Mouse (Mus musculus) forebrain, embryonic 16.5 days (tissue): ENCODE measurements around the gene Cntrob. TPM values are rescaled to one million over a fixed set of nuclear protein-coding genes. Genes with fewer than 3 reads are reported as not detected.

Experiments
- ATAC-seq: fragments of 200-750 bp; cut with Nextera tagmentation; 2 replicates; pipeline ENCODE4 v1.8.0; 2017; ENCODE audit warnings: mild to moderate bottlenecking, moderate library complexity
- H3K27ac ChIP-seq: fragments of 300-500 bp; sonication (generic); 2 replicates; pipeline ENCODE4 v1.5.1; 2014; ENCODE audit warnings: low read length, control low read depth
- H3K27me3 ChIP-seq: fragments of 300-500 bp; sonication (generic); replicated peaks from 2 replicates; pipeline ENCODE4 v1.6.1; 2014; ENCODE audit warnings: low read length; ENCODE audit not compliant: control insufficient read depth, insufficient read depth
- H3K36me3 ChIP-seq: fragments of 300-500 bp; sonication (generic); 2 replicates; pipeline ENCODE4 v1.6.1; 2014; ENCODE audit not compliant: control insufficient read depth, insufficient read depth
- H3K4me1 ChIP-seq: fragments of 300-500 bp; sonication (generic); replicated peaks from 2 replicates; pipeline ENCODE4 v1.6.1; 2014; ENCODE audit warnings: low read length; ENCODE audit not compliant: control insufficient read depth, insufficient read depth
- H3K4me2 ChIP-seq: fragments of 300-500 bp; sonication (generic); 2 replicates; pipeline ENCODE4 v1.6.1; 2014; ENCODE audit warnings: mild to moderate bottlenecking, low read length, control low read depth
- H3K4me3 ChIP-seq: fragments of 300-500 bp; sonication (generic); replicated peaks from 2 replicates; pipeline ENCODE4 v1.5.1; 2014; ENCODE audit warnings: mild to moderate bottlenecking, low read length, control low read depth
- H3K9ac ChIP-seq: fragments of 300-500 bp; sonication (generic); replicated peaks from 2 replicates; pipeline ENCODE4 v1.6.1; 2014; ENCODE audit warnings: low read depth, low read length, control low read depth
- H3K9me3 ChIP-seq: fragments of 300-500 bp; sonication (generic); 2 replicates; pipeline ENCODE4 v1.6.1; 2016; ENCODE audit warnings: low read length; ENCODE audit not compliant: control insufficient read depth
- WGBS: fragments of 180-500 bp; shearing (Covaris S2); extraction: QIAGEN DNeasy Blood & Tissue Kit; methylation state at CpG from one replicate; pipeline ENCODE4 v1.1.7; 2014; 5-methylcytosine and 5-hydroxymethylcytosine counted together
- polyA plus RNA-seq: library from polyadenylated mRNA; unstranded; fragments of >200 nt; fragmentation: Nextera tagmentation; extraction: Ambion mirVana; gene quantifications from 2 replicates; pipeline ENCODE4 v1.2.1, GENCODE M21; 2015

The Cntrob gene
- polyA plus RNA-seq: 31.0 and 32.5 TPM in 2 replicates

GRCm38 (mm10) chr11:69323667-69324111 is at the start of gene Cntrob, which contains the start of gene Trappc1:
Gene Cntrob, minus strand, starts transcription at chr11:69323775.
Gene Trappc1, plus strand, starts transcription at chr11:69323980.
- Histone ChIP-seq H3K27me3 (no peaks in the 10 kb centered on the region), H3K4me1 (peaks cover 46% of the 10 kb centered on the region), H3K9me3 (no peaks in the 10 kb centered on the region), H3K9ac (peak within 1 kb of the TSS; percentile 78), H3K36me3 (peaks cover 4% of the 10 kb centered on the region; the same call in 1 of the 2 replicates), H3K4me2 (peak within 1 kb of the TSS; percentile 94), H3K27ac (peak within 1 kb of the TSS; percentile 91), H3K4me3 (peak within 1 kb of the TSS; percentile 50)
- peak; percentile 96 for ATAC-seq
- WGBS: under 1% methylated on average over 30 of the region's 30 CpGs

- no peaks in the 10 kb centered on the region for H3K9me3 ChIP-seq
- no peak overlapping the region for H3K4me2 ChIP-seq
- H3K27ac ChIP-seq: peak overlapping the region; percentile 95
- H3K4me1 ChIP-seq: peaks cover 27% of the 10 kb centered on the region
- H3K4me3 ChIP-seq: no peak overlapping the region
- ATAC-seq: no peak
- no peak overlapping the region for H3K9ac ChIP-seq
- H3K27me3 ChIP-seq: no peaks in the 10 kb centered on the region
- WGBS: 64% methylated on average over 3 of the region's 3 CpGs
- no peaks in the 10 kb centered on the region for H3K36me3 ChIP-seq
These were observed 49.2 kb upstream of the Cntrob start for GRCm38 (mm10) chr11:69372780-69373170.

- H3K4me3 ChIP-seq: peak overlapping the region; percentile 2; the same call in 1 of the 2 replicates
- peaks cover 27% of the 10 kb centered on the region for H3K4me1 ChIP-seq
- no peaks in the 10 kb centered on the region for H3K36me3 ChIP-seq
- peak; percentile 43 for ATAC-seq
- 29% methylated on average over 12 of the region's 12 CpGs for WGBS
- H3K9ac ChIP-seq: peak overlapping the region; percentile 41; the same call in 1 of the 2 replicates
- H3K9me3 ChIP-seq: no peaks in the 10 kb centered on the region
- peak overlapping the region; percentile 95 for H3K27ac ChIP-seq
- no peaks in the 10 kb centered on the region for H3K27me3 ChIP-seq
- peak overlapping the region; percentile 45 for H3K4me2 ChIP-seq
These were observed 48.6 kb upstream of the Cntrob start for GRCm38 (mm10) chr11:69372056-69372779.

GRCm38 (mm10) chr11:69371601-69372000 is 48.0 kb upstream of the Cntrob start:
- H3K9ac ChIP-seq: peak overlapping the region; percentile 41
- H3K4me3 ChIP-seq: peak overlapping the region; percentile 2; the same call in 1 of the 2 replicates
- H3K9me3 ChIP-seq: no peaks in the 10 kb centered on the region
- H3K4me1 ChIP-seq: peaks cover 27% of the 10 kb centered on the region
- peak overlapping the region; percentile 45 for H3K4me2 ChIP-seq
- ATAC-seq: peak; percentile 9; the same call in 1 of the 2 replicates
- no peaks in the 10 kb centered on the region for H3K27me3 ChIP-seq
- 28% methylated on average over 12 of the region's 12 CpGs for WGBS
- peak overlapping the region; percentile 95 for H3K27ac ChIP-seq
- no peaks in the 10 kb centered on the region for H3K36me3 ChIP-seq

GRCm38 (mm10) chr11:69370817-69371215 is 47.2 kb upstream of the Cntrob start:
- Histone ChIP-seq H3K9ac (peak overlapping the region; percentile 41; the same call in 1 of the 2 replicates), H3K4me1 (peaks cover 30% of the 10 kb centered on the region), H3K27me3 (no peaks in the 10 kb centered on the region), H3K4me3 (peak overlapping the region; percentile 21), H3K4me2 (peak overlapping the region; percentile 45), H3K27ac (peak overlapping the region; percentile 95), H3K36me3 (no peaks in the 10 kb centered on the region), H3K9me3 (no peaks in the 10 kb centered on the region)
- ATAC-seq: no peak
- WGBS: 20% methylated on average over 9 of the region's 9 CpGs

- Histone ChIP-seq H3K27ac (peak overlapping the region; percentile 100), H3K4me1 (peaks cover 36% of the 10 kb centered on the region), H3K27me3 (no peaks in the 10 kb centered on the region), H3K9me3 (no peaks in the 10 kb centered on the region), H3K36me3 (no peaks in the 10 kb centered on the region), H3K4me2 (peak overlapping the region; percentile 98), H3K9ac (peak overlapping the region; percentile 99), H3K4me3 (peak overlapping the region; percentile 67)
- WGBS: 15% methylated on average over 2 of the region's 2 CpGs
- ATAC-seq: no peak
These were observed 46.6 kb upstream of the Cntrob start for GRCm38 (mm10) chr11:69369990-69370816.

GRCm38 (mm10) chr11:69369215-69369989 is 45.8 kb upstream of the Cntrob start, which contains the start of gene Chd3:
Gene Chd3, minus strand, starts transcription at chr11:69369406.
- no peak for ATAC-seq
- under 1% methylated on average over 19 of the region's 34 CpGs for WGBS

GRCm38 (mm10) chr11:69368356-69369214 is 45.0 kb upstream of the Cntrob start:
- H3K27me3 ChIP-seq: no peaks in the 10 kb centered on the region
- H3K4me1 ChIP-seq: peaks cover 49% of the 10 kb centered on the region
- H3K9ac ChIP-seq: peak overlapping the region; percentile 99
- WGBS: under 1% methylated on average over 67 of the region's 106 CpGs
- H3K27ac ChIP-seq: peak overlapping the region; percentile 100
- H3K9me3 ChIP-seq: no peaks in the 10 kb centered on the region
- peak overlapping the region; percentile 98 for H3K4me2 ChIP-seq
- peak overlapping the region; percentile 67 for H3K4me3 ChIP-seq
- ATAC-seq: no peak
- peaks cover 6% of the 10 kb centered on the region for H3K36me3 ChIP-seq

More at GRCm38 (mm10) chr11:69369215-69369989, 45.8 kb upstream of the Cntrob start, which contains the start of gene Chd3:
- H3K9me3 ChIP-seq: no peaks in the 10 kb centered on the region
- H3K4me3 ChIP-seq: peak within 1 kb of the TSS; percentile 67
- peak within 1 kb of the TSS; percentile 98 for H3K4me2 ChIP-seq
- peak within 1 kb of the TSS; percentile 100 for H3K27ac ChIP-seq
- peak within 1 kb of the TSS; percentile 99 for H3K9ac ChIP-seq
- H3K36me3 ChIP-seq: no peaks in the 10 kb centered on the region
- no peaks in the 10 kb centered on the region for H3K27me3 ChIP-seq
- peaks cover 44% of the 10 kb centered on the region for H3K4me1 ChIP-seq
